Mouse (Mus musculus): Measurements from ENCODE around the gene Defb13. TPM values are rescaled to one million over a fixed set of nuclear protein-coding genes. Genes with fewer than 3 reads are reported as not detected.

Defb13 gene
- not detected for polyA plus RNA-seq (2017; shearing (Covaris generic))

GRCm38 (mm10) chr8:21946462-21946861, at the start of gene Defb13:
Defb13 (plus strand) TSS chr8:21946762.

GRCm38 (mm10) chr8:21906290-21906689, 40.3 kb upstream of the Defb13 start, which contains the start of gene Defb11:
Defb11 (minus strand) TSS chr8:21906412.

GRCm38 (mm10) chr8:21932610-21933009, 14.0 kb upstream of the Defb13 start, which contains the start of gene Defb15:
Defb15 (minus strand) TSS chr8:21932710.

GRCm38 (mm10) chr8:21938052-21938451, 8.5 kb upstream of the Defb13 start, which contains the start of gene Defb35:
Defb35 (plus strand) TSS chr8:21938352.

GRCm38 (mm10) chr8:21958414-21958813, 11.9 kb downstream of the Defb13 start, which contains the start of gene Fam90a1a:
Fam90a1a (plus strand) TSS chr8:21958714.

GRCm38 (mm10) chr8:21969475-21969874, 22.9 kb downstream of the Defb13 start, which contains the start of gene Ccdc70:
Ccdc70 (plus strand) TSS chr8:21969775.

Other genes with a start within 250 kb of the Defb13 start
- gene AY761184, start 243.1 kb upstream of the Defb13 start, polyA plus RNA-seq (2017; shearing (Covaris generic)): not detected
- not detected for gene Defa24, start 212.3 kb upstream of the Defb13 start, polyA plus RNA-seq (2017; shearing (Covaris generic))
- gene Defb50, start 123.2 kb upstream of the Defb13 start, polyA plus RNA-seq (2017; shearing (Covaris generic)): not detected
- not detected for gene Defb2, start 106.8 kb upstream of the Defb13 start, polyA plus RNA-seq (2017; shearing (Covaris generic))
- gene Defb10, start 87.9 kb upstream of the Defb13 start, polyA plus RNA-seq (2017; shearing (Covaris generic)): not detected
- gene Defb9, start 61.3 kb upstream of the Defb13 start, polyA plus RNA-seq (2017; shearing (Covaris generic)): not detected
- gene Defb11, start 40.4 kb upstream of the Defb13 start, polyA plus RNA-seq (2017; shearing (Covaris generic)): not detected
- gene Defb15, start 14.1 kb upstream of the Defb13 start, polyA plus RNA-seq (2017; shearing (Covaris generic)): not detected
- gene Defb35, start 8.4 kb upstream of the Defb13 start, polyA plus RNA-seq (2017; shearing (Covaris generic)): not detected
- gene Fam90a1a, start 12.0 kb downstream of the Defb13 start, polyA plus RNA-seq (2017; shearing (Covaris generic)): under 1 TPM in 1 of 2 experiments, not detected in 1; 0.25 TPM
- gene Ccdc70, start 23.0 kb downstream of the Defb13 start, polyA plus RNA-seq (2017; shearing (Covaris generic)): not detected
- under 1 TPM; 0.04 to 0.10 TPM for gene Atp7b, start 113.5 kb downstream of the Defb13 start, polyA plus RNA-seq (2017; shearing (Covaris generic))
- 1 to 10 TPM; 7.6 to 9.9 TPM for gene Alg11, start 114.0 kb downstream of the Defb13 start, polyA plus RNA-seq (2017; shearing (Covaris generic))
- gene Nek5, start 178.3 kb downstream of the Defb13 start, polyA plus RNA-seq (2017; shearing (Covaris generic)): under 1 TPM; 0.15 to 0.17 TPM
- 1 to 10 TPM; 3.7 to 5.2 TPM for gene Nek3, start 219.7 kb downstream of the Defb13 start, polyA plus RNA-seq (2017; shearing (Covaris generic))
- gene Ckap2, start 239.1 kb downstream of the Defb13 start, polyA plus RNA-seq (2017; shearing (Covaris generic)): 1 to 10 TPM; 7.1 to 8.5 TPM
- 10 to 100 TPM; 38.3 to 46.4 TPM for gene Vps36, start 246.0 kb downstream of the Defb13 start, polyA plus RNA-seq (2017; shearing (Covaris generic))

Data from activated CD4-positive, CD25-positive, alpha-beta regulatory T cell (primary cell).